Mouse (Mus musculus): ENCODE results near the gene Hnrnpm.

DNA sequence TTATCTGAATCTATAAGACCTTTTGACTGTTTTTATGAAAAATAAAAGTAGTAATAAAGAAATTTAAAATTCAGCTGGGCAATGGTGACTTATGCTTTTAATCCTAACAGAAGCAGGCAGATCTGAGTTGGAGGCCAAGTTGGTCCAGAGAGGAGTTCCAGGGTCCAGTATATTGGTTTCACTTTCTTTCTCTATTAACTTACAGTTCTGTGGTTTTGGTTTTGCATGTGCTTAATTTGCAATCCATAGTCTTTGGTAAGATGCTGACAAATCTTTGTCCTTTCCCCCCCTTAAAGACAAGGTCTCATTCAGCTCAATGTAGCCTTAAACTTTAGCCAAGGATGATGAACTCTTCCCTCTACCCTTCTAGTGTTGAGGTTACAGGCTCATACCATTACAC is 7.9 kb downstream of the Hnrnpm start:
- no peak for TF ChIP-seq CTCF (IDR thresholded peaks at IDR 0.05; ENCODE audit: borderline replicate concordance, insufficient read depth, low read length)
- TF ChIP-seq POLR2A (IDR thresholded peaks at IDR 0.05; ENCODE audit: low read depth, low read length), result no peak

All from embryonic fibroblast, embryonic 13.5 days (primary cell).